Mouse (Mus musculus) splenic B cell, adult 2 months (primary cell): ENCODE measurements around the gene Ctu2.

Experiments used
- DNase-seq: peaks from one replicate; pipeline ENCODE4 v3.0.0-alpha.2; 2011; ENCODE audit warnings: low read depth, low spot score
- H3K27me3 ChIP-seq: 2 replicates; pipeline ENCODE4 v1.6.1; 2012; ENCODE audit warnings: mild to moderate bottlenecking, low read length, moderate library complexity, mixed read lengths; ENCODE audit not compliant: control insufficient read depth, poor library complexity, insufficient read depth, severe bottlenecking
- H3K36me3 ChIP-seq: 2 replicates; pipeline ENCODE4 v1.6.1; 2012; ENCODE audit warnings: mild to moderate bottlenecking, low read length, moderate library complexity, mixed read lengths; ENCODE audit not compliant: control insufficient read depth, poor library complexity, insufficient read depth, severe bottlenecking

The Ctu2 gene

GRCm38 (mm10) chr8:122461473-122462148 lies 14.3 kb upstream of the Ctu2 start:
- DNase-seq, result peak; percentile 47
- Histone ChIP-seq H3K27me3 (no peaks in the 10 kb centered on the region; the same call in 1 of the 2 replicates), H3K36me3 (no peaks in the 10 kb centered on the region)

GRCm38 (mm10) chr8:122462510-122462909 lies 13.4 kb upstream of the Ctu2 start:
- DNase-seq, result no peak
- H3K27me3 ChIP-seq, result no peaks in the 10 kb centered on the region; the same call in 1 of the 2 replicates
- H3K36me3 ChIP-seq, result no peaks in the 10 kb centered on the region; the same call in 1 of the 2 replicates

DNA sequence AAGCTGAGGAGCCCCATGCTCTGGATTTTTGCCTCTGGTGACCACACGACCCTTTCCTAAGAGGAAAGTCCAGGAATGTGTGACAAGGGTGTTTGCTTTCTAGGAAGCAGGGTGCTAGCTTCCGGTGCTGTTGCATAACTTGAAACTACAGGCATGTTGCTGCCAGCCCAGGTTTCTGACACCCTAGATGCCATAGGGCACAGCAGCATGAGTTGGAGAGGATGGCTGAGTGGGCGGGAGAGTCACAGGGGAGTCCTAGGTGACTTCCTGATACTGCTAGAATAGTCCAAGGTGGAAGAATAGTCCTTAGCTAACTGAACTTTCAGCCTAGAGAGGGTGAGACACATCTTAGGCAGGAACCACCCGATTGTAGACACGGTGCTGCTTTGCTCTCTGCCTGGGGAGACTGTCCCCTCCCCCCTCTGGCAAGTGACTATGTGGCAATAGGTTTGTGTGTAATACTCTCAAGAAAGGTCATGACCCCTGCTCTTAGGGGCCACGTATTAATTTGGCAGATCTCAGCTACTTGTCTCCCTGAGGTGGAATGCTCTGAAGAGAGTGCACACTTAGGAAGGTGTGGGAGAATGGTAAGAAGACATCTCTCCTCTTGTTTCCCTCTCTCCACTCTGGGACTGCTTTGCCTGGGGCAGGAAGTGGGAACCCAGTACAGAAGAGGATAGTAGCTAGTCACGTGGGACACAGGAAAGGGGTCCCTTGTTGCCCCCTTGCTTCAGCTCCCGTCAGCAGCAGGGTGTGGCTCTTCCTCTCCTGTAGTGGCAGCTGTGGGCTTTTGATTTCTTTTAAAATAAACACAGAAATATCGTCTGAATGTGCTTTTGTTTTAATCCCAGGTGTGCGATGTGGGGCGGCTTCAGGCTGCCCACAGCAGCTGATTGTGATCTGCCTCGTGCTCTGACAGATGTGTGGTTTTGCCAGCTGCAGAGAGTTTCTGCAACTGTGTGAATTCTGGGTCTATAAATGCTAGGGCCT lies 12.0 kb upstream of the Ctu2 start:
- DNase-seq, result peak; percentile 16
- H3K27me3 ChIP-seq, result no peaks in the 10 kb centered on the region; the same call in 1 of the 2 replicates
- peaks cover 6% of the 10 kb centered on the region; the same call in 1 of the 2 replicates for H3K36me3 ChIP-seq

- peaks cover 7% of the 10 kb centered on the region; the same call in 1 of the 2 replicates for H3K36me3 ChIP-seq
- H3K27me3 ChIP-seq, result no peaks in the 10 kb centered on the region; the same call in 1 of the 2 replicates
- no peak for DNase-seq
These were observed 11.0 kb upstream of the Ctu2 start for GRCm38 (mm10) chr8:122464985-122465384.

DNA sequence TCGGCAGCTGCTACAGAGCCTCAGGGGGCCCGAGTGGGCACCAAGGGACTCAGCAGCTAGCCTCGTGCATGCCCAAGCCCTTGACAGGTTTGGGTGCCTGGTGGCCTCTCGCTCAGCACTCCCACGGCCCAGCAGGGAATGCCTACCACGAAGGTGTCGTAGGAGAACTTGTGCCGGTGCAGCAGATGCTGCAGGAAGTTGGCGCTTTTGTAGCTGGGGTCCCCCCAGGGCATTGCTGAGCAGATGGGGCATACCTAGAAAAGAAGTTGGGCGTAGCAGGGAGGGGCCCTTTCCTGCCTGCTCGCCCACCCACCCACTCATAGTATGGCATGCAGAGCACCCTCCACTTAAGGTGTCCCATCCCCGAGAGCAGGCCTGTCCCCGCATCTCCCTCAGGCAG lies 8.1 kb upstream of the Ctu2 start:
- H3K36me3 ChIP-seq, result peaks cover 7% of the 10 kb centered on the region; the same call in 1 of the 2 replicates

GRCm38 (mm10) chr8:122469407-122469806 lies 6.5 kb upstream of the Ctu2 start:
- no peaks in the 10 kb centered on the region; the same call in 1 of the 2 replicates for H3K27me3 ChIP-seq
- H3K36me3 ChIP-seq, result peaks cover 7% of the 10 kb centered on the region; the same call in 1 of the 2 replicates
- no peak for DNase-seq

More for the DNA sequence above, 8.1 kb upstream of the Ctu2 start:
- H3K27me3 ChIP-seq, result no peaks in the 10 kb centered on the region; the same call in 1 of the 2 replicates
- DNase-seq, result no peak

- DNase-seq, result peak; percentile 15
- peaks cover 7% of the 10 kb centered on the region; the same call in 1 of the 2 replicates for H3K36me3 ChIP-seq
- H3K27me3 ChIP-seq, result no peaks in the 10 kb centered on the region; the same call in 1 of the 2 replicates
These were observed 6.0 kb upstream of the Ctu2 start for GRCm38 (mm10) chr8:122469965-122470364.

DNA sequence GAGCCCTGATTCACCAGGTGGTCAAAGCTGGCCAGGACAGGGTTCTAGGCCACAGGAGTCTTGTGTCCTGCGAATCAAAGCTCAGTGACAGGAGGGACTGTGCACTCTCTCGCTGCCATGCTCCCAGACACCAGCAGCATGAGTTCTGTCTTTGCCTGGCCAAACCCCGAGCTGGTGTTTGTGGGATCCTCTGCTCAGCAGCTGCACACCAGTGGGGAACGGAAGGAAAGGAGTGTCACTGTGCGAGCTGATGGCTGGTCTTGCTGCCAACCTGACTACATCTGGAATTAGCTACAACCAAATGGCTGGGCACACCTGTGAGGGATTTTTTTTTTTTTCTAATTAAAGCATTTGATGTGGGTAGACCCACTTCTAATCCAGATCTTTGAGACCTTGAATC lies 5.3 kb upstream of the Ctu2 start:
- H3K27me3 ChIP-seq, result no peaks in the 10 kb centered on the region
- no peak for DNase-seq
- H3K36me3 ChIP-seq, result peaks cover 7% of the 10 kb centered on the region; the same call in 1 of the 2 replicates

DNA sequence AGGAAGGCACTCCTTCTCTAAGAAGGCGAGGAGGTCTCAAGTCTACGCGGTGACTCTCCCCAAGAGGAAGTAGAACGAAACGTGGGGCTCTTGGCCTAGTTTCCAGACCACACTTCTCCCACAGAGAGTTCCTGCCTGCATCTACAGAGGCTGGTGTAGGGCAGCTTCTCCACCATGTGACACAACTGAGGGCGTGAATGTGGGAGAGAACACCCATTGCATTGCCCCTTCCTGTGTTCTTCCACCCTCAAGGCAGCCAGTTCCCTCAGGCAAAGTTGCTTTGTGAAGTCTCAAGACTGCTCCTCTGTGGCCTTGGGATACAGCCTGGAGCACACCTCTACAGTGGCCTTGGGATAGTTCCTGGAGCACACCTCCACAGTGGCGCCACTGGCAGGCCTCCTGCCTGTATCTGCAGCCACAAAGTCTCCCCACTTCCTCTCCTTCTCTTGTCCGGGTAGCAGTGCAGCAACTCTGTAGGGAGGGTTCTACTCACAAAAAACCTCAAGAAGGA lies 2.0 kb upstream of the Ctu2 start:
- Histone ChIP-seq H3K36me3 (peaks cover under 1% of the 10 kb centered on the region; the same call in 1 of the 2 replicates), H3K27me3 (no peaks in the 10 kb centered on the region)
- peak; percentile 57 for DNase-seq

DNA sequence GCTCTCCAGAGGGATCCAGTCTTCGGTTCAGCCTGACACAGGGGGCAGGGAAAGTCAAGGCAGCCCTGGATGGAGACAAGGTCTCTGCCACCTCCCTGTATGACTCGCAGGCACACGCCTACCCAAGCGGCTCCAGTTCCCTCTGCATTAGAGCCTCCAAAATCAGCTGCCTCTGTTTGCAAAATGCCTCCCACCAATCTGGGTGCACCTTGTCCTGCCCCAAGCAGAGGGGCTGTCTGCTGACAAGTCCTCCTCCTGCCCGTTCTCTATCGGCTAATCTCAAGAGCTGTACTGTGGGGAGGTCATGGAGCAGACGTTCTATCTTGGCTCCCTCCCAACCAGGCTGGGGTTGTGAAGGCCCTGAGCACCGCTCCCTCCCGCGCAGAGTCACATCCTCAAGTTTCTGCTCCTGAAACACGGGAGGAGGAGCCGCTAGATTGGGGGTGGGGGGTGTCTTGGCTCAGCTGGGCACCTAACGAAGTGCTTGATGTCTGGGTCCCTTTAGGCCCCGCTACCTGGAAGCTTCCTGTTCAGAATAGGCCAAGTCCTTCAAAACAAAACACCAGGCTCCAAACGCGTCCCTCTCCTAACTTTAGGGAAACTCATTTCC lies 887 bp upstream of the Ctu2 start:
- peak; percentile 31 for DNase-seq
- H3K36me3 ChIP-seq, result peaks cover 5% of the 10 kb centered on the region; the same call in 1 of the 2 replicates
- H3K27me3 ChIP-seq, result no peaks in the 10 kb centered on the region

- no peaks in the 10 kb centered on the region for H3K27me3 ChIP-seq
- DNase-seq, result no peak
- peaks cover 9% of the 10 kb centered on the region for H3K36me3 ChIP-seq
These were observed 6.5 kb downstream of the Ctu2 start for GRCm38 (mm10) chr8:122482448-122482847.

DNA sequence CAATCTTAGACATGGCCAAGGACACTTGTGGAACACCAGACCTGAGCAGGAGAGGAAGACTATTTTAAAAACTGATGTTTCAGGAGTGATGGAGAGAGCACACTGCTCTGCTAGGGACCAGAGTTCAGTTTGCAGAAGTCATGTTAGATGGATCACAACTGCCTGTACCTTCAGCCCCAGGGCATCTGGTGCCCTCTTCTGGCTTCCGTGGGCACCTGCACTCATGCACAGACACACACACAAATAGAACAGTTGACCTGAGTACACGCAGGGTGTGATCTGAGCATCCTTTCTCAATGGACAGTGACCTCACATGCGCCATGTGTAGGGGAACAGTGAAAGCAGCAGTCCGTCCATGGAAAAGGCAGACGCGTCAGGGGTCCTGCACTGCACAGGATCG lies 7.9 kb downstream of the Ctu2 start:
- H3K36me3 ChIP-seq, result peaks cover 11% of the 10 kb centered on the region
- H3K27me3 ChIP-seq, result no peaks in the 10 kb centered on the region
- no peak for DNase-seq

DNA sequence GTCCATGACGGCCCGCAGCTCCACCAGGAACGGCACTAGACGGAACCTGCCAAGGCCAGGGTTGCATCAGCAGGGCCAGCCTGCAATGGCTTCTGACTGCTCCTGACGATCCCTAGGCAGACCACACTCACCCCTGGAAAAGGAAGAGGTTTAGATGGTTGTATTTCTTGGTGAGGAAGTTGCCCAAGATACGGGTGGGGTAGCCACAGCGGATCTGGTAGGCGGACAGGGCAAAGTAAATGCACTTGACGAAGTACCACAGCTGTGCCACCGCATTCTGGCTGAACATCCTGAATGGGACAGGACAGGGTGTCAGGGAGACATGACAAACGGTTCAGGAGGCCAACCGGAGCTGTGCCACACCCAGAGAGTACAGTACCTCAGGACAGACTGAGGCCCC lies 8.9 kb downstream of the Ctu2 start:
- Histone ChIP-seq H3K36me3 (peaks cover 7% of the 10 kb centered on the region), H3K27me3 (no peaks in the 10 kb centered on the region)
- DNase-seq, result no peak

DNA sequence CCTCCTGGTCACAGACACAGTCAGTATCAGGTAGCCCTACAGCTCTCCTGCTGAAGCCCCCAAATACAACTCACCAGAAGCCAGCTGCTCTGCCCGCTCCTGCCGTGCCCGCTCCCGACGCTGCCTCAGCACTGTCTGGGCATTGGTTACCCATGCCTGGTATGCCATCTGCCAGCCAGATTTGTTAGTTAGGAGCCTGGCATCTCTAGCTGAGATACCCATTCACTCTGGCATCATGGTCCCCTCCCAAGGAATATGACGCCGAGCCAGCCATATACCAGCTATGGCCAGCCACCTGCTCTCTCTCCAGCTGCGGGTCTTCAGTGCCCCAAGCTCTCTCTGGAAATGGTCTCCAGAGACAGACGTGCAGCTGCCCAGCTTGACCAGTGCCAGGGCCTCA lies 12.4 kb downstream of the Ctu2 start:
- no peak for DNase-seq
- H3K36me3 ChIP-seq, result peaks cover 4% of the 10 kb centered on the region
- H3K27me3 ChIP-seq, result no peaks in the 10 kb centered on the region
